Mouse (Mus musculus): ENCODE data around the gene Scn1b. TPM values are rescaled to one million over a fixed set of nuclear protein-coding genes. Genes with fewer than 3 reads are reported as not detected.

Scn1b gene
- polyA plus RNA-seq (2012): 0.11 and 0.17 TPM in 2 replicates

DNA sequence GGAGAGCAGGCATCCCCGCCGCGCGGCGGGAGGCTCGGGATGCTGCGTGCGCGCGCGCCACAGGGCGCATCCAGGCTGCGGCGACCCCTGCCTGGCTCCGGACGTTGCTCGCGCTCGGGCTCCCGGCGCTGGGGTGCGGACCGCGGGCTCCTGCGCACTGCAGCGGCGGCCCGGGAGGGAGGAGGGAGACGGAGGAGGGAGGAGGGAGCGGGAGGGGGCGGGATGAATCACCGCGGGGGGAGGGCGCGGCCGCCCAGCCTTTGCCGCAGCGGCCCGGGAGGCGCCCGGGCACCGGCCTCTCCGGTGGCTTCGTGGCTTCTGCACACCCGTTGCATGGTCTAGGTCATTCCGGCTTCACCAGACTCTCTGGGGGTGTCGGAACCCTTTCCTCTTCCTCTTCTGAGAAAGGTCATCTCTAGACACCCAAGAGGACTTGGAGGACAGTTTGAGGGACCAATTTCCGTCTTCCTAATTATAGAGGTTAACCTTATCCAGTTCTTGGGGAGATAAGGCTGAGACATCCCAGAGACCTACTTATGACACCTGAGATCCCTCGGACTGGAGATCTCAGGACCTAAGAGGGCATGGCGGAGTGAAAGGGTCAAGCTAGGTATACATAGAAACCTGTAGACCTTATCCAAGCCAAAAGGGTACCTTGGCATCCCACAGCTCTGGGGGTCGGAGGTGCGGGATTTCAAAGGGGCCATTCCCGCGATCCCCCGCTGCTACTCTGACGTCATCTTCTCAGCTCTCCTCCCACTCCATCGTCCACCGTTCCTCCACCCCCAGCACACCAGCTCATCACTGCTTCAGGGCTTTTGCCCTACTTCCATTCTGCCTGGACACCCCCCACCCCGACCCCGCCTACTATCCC lies at the start of gene Scn1b:
TSS of gene Scn1b (minus strand) at position 153 of the 874 bp plus-strand sequence.
- TF ChIP-seq GATA1 (IDR thresholded peaks at IDR 0.05; ENCODE audit: low read length): no peak

DNA sequence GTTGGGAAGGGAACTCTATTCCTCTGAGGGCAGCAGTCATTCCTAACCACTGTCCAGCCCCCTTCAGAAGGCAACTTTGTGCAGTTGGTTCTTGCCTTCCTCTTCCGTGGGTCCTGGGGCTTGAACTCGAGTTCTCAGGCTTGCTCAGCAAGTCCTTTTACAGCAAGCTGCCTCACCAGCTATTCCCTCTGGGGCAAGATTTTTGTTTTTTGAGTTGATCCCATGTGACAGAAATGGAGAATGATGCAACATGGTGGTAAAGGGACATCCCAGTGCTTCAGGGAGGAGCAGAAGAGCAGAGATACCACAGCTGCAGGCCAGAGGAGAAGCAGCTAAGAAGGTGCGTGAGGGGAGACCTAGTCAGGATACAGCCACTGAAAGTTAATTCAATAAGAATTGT lies 48.3 kb upstream of the Scn1b start:
- no peak for TF ChIP-seq GATA1 (IDR thresholded peaks at IDR 0.05; ENCODE audit: low read length)

DNA sequence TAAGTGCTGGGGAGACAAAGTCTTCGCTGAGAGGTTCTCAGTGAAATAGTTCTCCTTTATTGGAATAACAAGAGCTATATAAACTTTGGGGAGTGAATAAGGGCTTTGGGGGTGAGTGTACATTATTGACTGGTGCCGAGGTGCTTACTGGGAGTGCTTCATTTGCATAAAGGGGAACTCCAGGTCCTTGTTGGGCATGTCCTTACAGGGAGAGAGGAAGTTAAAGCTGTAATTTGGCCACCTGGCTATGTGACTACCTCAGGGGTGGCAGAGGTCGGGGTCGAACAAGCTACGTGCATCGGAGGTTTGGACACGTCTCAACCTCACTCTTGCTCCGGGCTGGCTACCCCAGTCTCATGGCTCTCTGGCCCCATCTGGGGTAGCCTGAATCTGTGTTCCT lies 47.7 kb upstream of the Scn1b start:
- TF ChIP-seq GATA1 (IDR thresholded peaks at IDR 0.05; ENCODE audit: low read length): no peak

DNA sequence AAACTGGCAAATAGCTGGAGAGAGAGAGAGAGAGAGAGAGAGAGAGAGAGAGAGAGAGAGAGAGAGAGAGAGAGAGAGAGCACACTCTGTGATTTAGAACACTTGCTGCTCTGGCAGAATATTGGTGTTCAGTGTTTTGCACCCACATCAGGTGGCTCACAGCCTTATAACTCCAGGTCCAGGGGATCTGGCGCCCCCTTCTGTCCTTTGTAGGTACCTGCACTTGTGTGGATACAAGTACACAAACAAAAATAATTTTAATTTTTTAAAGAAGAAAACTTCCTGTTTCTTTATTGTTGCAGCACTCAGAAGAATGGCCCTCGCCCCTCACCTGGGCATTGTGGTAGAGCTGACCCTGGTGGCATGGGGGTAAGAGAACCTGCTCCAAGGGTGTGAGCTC lies 45.4 kb upstream of the Scn1b start:
- TF ChIP-seq GATA1 (IDR thresholded peaks at IDR 0.05; ENCODE audit: low read length): no peak

DNA sequence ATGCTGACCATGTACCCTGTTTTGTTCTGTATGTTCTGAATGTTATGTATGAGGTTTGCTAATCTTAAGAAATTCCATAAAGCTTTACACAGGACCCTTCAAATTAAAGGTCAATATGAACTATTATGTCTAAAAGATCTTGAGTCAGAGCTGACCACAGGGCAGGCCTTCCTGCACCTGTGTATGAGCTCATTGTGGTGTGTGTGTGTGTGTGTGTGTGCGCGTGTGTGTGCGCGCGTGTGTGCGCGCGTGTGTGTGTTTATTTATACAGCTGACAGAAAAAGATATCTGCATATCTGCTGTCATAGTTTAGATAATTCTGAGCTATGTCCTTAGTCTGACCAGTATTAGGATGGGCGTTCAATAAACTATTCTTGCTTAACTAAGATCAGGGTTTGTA lies 43.7 kb upstream of the Scn1b start:
- TF ChIP-seq GATA1 (IDR thresholded peaks at IDR 0.05; ENCODE audit: low read length): no peak

DNA sequence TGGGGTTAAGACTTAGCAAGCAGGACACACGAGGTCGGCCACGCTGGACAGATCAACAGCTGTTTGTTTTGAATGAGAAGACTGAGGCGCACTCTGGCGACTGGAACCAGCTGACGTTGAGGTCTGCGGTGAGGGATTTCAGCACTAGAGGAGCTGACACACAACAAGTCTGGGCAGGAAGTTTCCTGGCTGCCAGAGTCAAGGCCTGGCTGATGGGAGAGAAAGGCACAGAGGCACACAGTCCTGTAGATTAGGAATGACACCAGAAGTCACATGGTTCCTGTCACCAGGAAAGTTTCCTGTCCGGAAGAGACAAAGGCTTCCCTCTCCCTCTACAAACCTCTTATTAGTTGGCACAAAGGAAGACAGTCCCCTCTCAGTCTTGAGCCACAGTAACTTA lies 41.6 kb upstream of the Scn1b start:
- no peak for TF ChIP-seq GATA1 (IDR thresholded peaks at IDR 0.05; ENCODE audit: low read length)

DNA sequence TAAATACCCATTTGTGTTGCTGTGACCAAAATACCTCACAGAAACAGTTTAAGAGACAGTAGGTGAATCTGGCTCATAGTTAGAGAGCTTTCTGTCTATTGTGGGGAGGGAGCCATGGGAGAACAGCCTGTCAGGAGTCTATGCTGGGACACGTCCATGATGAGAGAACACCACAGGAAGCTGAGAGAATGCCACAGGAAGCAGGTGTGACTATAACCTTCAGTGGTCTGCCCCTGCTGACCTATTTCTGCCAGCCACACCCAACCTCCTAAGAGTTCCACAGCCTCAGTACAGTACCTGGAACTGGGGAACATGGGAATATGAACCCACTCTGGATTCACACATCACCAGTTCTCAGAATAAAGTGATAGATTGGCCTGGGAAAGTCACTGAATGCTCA lies 37.9 kb upstream of the Scn1b start:
- no peak for TF ChIP-seq GATA1 (IDR thresholded peaks at IDR 0.05; ENCODE audit: low read length)

DNA sequence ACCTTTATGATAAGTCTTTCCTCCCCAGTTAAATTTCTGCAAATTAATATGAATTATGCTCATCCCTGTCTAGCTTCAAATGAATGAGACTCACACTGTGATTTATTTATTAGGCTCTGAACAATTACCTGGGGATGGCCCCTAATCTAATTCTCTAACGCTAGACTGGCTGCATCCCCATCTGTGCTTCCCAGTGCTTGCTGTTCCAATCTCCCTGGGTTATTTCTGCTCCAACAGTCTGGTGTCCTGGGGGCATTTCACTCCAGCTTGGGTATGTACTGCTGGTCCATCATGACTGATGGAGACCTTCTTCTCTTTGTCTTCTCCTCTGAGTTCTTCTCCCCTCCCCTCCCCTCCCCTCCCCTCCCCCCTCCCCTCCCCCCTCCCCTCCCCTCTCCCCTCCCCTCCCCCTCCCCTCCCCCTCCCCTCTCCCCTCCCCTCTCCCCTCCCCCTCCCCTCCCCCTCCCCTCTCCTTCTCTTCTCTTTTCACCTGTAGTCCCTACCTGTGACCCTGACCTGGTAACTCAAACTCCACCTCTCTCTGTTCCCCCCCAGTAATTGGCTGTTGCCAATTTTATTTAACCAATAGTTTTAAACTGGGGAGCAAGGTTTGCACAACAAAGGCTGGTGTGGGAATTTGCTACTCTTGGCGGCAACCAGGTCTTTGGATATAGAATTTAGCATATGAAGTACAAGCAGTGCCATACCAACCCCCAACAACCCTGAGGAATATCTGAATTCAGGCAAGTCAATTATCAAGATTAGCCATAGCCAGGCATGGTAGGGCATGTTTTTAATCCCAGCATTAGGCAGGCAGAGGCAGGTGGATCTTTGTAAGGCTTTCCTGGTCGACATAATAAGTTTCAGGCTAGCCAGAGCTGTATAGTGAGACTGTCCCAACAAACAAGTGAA lies 37.1 kb upstream of the Scn1b start:
- TF ChIP-seq GATA1 (IDR thresholded peaks at IDR 0.05; ENCODE audit: low read length): no peak

DNA sequence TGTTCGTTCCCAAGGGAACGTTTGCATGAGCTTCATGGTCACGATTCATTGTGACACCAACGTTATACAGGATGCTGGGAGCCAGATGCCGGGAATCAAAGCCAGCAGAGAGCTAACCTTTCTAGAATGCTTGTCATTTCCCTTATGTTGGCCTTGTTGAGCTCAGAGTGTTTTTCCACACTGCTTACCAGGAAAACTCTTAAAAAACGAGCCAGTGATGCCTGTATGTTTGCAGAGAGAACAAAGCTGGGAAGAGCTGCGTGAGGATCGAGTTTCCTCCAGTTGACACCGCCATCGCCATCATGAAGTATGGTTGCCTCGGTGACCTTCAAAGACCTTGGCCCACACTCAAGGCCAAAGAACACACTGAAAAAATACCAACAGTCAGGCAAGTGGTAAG lies 35.5 kb upstream of the Scn1b start:
- no peak for TF ChIP-seq GATA1 (IDR thresholded peaks at IDR 0.05; ENCODE audit: low read length)

DNA sequence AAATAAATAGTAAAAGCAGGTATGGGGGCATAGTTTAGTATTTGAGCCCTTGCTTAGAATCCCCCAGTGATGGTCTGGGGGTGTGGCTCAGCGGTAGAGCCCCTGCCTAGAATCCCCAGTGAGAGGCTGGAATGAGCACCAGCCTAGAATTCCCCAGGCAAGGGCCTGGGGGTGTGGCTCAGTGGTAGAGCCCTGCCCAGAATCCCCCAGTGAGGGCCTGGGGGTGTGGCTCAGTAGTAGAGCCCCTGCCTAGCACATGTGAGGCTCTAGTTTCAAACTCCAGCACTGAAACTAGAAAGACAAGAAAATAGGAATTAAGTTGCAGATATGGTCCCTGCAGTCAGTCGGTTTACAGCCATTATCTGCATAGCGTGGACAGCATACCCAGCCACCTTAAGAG lies 35.0 kb upstream of the Scn1b start:
- TF ChIP-seq GATA1 (IDR thresholded peaks at IDR 0.05; ENCODE audit: low read length): no peak

DNA sequence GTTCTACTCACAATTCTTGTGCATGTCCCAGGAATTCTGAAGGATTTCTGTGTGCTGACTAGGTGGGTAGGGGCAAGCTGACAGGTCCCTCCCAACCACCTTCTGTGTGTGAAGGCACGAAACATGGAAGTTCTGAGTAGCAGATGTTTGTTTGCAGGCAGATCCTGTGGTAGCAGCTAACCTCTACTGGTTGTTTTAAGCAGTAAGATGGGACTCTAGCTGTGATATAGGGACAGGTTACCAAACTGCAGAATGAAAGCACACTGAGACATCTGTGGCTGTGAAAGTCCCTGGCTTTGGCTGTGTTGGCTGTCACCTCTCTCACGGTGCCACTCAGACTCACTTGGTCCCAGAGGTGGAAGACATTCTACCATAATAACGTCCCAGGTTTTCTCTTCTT lies 34.4 kb upstream of the Scn1b start:
- TF ChIP-seq GATA1 (IDR thresholded peaks at IDR 0.05; ENCODE audit: low read length): no peak

DNA sequence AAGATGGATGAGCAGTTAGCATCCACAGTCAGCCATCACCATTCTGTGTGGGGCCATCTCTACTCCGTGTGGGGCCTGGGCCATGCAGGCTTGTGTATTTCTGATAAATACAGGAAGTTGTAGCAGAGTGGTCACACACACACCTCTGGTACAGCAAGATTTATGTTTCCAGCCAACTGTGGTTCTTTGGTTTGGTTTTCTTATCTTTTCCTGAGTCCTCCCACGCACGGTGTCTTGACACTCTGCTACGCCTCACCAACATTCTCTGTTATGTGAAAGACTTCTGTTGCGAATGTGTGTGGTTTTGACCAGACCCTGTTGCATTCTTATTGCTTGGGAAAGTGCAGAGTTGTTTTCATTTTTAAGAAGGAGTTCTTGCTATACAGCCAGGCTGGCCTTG lies 34.0 kb upstream of the Scn1b start:
- peak; percentile 71 for TF ChIP-seq GATA1 (IDR thresholded peaks at IDR 0.05; ENCODE audit: low read length)

DNA sequence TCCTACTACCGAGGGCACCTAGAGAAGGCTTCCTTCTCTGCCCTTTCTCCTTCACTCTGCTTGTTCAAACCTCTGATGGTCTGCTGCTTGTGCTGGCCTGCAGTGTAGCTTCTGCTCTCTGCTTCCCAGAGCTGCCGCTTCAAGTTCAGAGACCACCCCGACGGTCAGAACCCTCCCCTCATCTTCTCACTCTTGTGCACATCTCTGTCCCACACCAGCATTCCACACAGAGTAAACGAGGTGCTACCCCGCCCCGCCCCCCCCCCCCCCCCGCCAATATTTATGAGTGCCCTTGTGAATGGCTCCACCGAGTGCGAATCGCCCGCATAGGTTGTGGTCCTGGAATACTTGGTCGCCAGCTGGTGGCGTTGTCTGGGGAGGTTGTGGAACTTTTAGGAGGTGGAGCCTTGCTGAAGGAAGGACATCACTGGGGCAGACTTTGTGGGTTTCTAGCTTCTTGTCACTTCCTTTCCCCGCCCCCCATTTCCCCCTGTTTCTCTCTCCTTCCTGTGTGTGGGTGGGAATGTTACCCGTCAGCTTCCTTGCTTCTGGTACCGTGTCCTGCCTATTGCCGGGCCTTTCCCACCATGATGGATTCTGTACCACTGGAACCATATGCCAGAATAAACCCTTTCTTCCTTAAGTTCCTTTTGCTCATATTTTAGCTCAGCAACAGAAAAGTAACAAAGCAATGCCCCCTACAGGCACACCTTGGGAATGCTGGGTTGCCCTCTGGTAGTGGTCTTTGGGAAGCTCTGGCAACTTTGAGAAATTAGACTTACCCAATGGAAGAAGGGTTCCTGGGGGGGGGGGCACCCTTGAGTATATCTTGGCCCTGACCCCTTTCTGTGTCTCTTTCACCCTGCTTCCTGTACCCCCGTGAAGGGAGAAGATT lies 29.5 kb upstream of the Scn1b start:
- no peak for TF ChIP-seq GATA1 (IDR thresholded peaks at IDR 0.05; ENCODE audit: low read length)

DNA sequence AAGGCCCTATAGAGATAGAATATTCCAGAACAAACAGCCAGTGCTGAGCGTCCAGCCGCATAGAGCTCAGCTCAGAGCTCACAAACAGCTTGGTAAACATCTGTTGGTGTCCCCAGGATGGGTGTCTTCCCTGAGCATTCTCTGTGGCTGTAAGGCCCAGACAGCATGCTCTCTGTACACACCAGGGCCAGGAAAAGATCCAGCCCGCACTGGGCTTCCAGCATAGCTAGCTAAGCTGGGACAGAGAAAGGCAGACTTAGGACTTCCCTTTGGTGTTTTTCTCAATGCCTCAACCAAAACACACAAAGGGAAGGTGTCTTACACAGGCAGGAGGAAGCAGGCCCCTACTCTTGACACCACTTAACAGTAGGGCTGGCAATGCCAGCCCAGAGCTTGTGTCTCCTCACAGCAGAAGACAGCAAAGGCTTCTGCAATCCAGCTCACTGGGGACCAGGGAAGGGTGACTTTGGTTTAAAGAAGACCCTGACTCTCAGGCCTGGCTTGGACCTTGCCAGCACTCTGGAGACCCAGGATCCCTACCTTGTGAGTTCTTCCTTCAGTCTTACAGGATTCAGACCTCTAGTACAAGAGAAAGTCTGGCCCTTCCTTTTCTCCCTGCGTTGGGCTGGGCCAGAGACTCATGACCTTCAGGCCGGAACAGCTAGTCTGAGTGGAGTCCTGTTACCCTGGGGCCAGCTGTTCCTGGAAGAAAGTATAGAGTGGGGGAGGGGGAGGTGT lies 28.7 kb upstream of the Scn1b start, which contains the start of gene Gramd1a:
TSS of gene Gramd1a (minus strand) at position 601 of the 738 bp plus-strand sequence.
- no peak for TF ChIP-seq GATA1 (IDR thresholded peaks at IDR 0.05; ENCODE audit: low read length)
